Mouse (Mus musculus): ENCODE data around the gene Umad1. TPM values are rescaled to one million over a fixed set of nuclear protein-coding genes. Genes with fewer than 3 reads are reported as not detected.

The Umad1 gene
- polyA plus RNA-seq, 1 experiment from 2014 or later: 55.5 TPM

DNA sequence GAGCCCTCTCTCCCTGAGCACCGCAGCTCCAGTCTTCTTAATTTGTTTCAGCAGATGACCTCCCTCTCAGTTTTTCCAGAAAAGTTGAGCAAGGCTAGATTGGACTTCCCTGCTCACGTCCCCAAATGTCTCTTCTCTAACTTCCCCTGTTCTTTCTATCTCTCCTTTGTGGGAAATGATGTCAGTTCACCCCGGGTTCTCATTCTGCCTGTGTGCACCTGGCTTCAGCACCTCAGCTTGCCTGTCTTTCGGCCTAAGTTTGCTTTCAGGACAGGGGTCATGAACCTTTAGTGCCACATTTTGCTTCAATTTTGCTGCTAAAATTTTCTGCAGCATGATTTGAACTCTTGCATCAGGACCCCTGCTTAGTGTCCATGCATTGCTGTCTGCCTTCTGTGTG, 95.8 kb downstream of the Umad1 start:
- H3K4me1 ChIP-seq (replicated peaks; ENCODE audit: control insufficient read depth, insufficient read depth, low read length): peaks cover 19% of the 10 kb centered on the region
- WGBS: 87% methylated on average over 4 of the region's 4 CpGs
- H3K4me3 ChIP-seq (replicated peaks; ENCODE audit: low read length): no peak overlapping the region
- ATAC-seq (ENCODE audit: low FRiP score): no peak
- no peak overlapping the region for H3K9ac ChIP-seq
- H3K36me3 ChIP-seq (replicated peaks; ENCODE audit: control insufficient read depth, insufficient read depth): no peaks in the 10 kb centered on the region
- H3K4me2 ChIP-seq (replicated peaks): no peak overlapping the region
- H3K27ac ChIP-seq: no peak overlapping the region
- H3K9me3 ChIP-seq (ENCODE audit: control insufficient read depth, low read length): no peaks in the 10 kb centered on the region
- H3K27me3 ChIP-seq (ENCODE audit: control insufficient read depth, insufficient read depth, low read length): no peaks in the 10 kb centered on the region
- DNase-seq (ENCODE audit: low spot score): no peak

DNA sequence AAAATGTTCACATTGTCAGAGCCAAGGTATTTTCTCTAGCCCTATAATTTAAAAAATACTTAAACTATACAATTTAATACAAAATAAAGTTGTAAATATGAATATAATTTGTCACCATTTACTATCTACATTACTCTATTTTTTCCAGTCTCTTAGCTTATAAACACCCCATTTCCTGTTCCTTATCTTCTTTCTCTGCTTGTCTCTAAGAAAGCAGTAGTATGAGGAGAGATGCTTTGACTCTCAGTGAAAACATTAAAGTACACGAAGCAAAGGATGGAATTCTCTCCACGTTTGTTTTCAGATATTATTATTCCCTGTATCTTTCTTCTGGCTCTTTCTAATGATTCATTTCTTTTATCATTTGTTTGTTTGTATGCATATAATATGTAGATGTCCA, 99.1 kb downstream of the Umad1 start:
- peaks cover 7% of the 10 kb centered on the region; the same call in 1 of the 2 replicates for H3K4me1 ChIP-seq (replicated peaks; ENCODE audit: control insufficient read depth, insufficient read depth, low read length)
- DNase-seq (ENCODE audit: low spot score) (no peak), ATAC-seq (ENCODE audit: low FRiP score) (no peak)
- H3K9ac ChIP-seq: no peak overlapping the region
- 78% methylated on average over 2 of the region's 2 CpGs for WGBS
- no peaks in the 10 kb centered on the region for H3K9me3 ChIP-seq (ENCODE audit: control insufficient read depth, low read length)
- H3K36me3 ChIP-seq (replicated peaks; ENCODE audit: control insufficient read depth, insufficient read depth): no peaks in the 10 kb centered on the region
- H3K4me3 ChIP-seq (replicated peaks; ENCODE audit: low read length): no peak overlapping the region
- H3K27ac ChIP-seq: no peak overlapping the region
- H3K4me2 ChIP-seq (replicated peaks): no peak overlapping the region
- no peaks in the 10 kb centered on the region for H3K27me3 ChIP-seq (ENCODE audit: control insufficient read depth, insufficient read depth, low read length)

DNA sequence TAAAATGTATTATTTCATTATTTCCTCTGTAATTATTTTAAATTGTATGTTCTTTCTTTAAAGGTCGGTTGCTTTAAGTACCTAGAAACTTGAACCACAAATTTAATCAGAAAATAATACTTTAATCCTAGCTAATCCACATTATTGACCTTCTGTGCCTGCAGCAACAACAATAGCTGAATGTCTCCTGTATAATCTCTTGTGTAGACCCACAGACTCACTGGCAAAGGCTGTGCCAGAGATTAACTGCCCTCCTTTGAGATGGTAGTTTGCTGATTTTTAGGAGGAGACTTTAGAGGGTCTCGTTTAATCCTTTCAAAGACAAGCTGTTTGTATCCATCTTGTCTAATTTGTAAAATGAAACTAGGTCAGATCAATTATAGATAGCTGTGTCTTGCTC, 99.7 kb downstream of the Umad1 start:
- Histone ChIP-seq H3K4me1 (replicated peaks; ENCODE audit: control insufficient read depth, insufficient read depth, low read length) (peaks cover 2% of the 10 kb centered on the region; the same call in 1 of the 2 replicates), H3K36me3 (replicated peaks; ENCODE audit: control insufficient read depth, insufficient read depth) (no peaks in the 10 kb centered on the region), H3K4me2 (replicated peaks) (no peak overlapping the region), H3K4me3 (replicated peaks; ENCODE audit: low read length) (no peak overlapping the region), H3K27ac (no peak overlapping the region), H3K9ac (no peak overlapping the region), H3K9me3 (ENCODE audit: control insufficient read depth, low read length) (no peaks in the 10 kb centered on the region), H3K27me3 (ENCODE audit: control insufficient read depth, insufficient read depth, low read length) (no peaks in the 10 kb centered on the region)
- WGBS: 73% methylated on average over 2 of the region's 2 CpGs
- ATAC-seq (ENCODE audit: low FRiP score) (no peak), DNase-seq (ENCODE audit: low spot score) (no peak)

DNA sequence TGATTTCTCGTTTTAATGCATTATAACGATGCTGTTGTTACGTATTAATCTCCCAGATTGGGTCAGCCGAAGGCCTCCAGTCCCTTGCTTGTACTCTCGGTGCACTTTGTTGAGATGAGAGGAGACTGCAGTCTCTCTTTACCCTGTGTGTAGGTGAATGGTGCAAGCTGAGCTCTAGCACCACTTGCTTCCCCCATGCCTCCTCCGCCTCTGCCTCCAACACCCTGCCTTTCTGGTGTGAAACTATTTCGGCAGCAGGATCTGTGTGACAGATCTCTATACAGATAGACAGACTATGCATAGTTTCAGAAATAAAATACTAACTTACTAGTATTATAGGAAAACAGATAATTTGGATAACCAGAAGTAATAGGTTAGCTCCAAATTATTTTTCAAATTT, 101.7 kb downstream of the Umad1 start:
- DNase-seq (ENCODE audit: low spot score): no peak
- H3K27me3 ChIP-seq (ENCODE audit: control insufficient read depth, insufficient read depth, low read length): no peaks in the 10 kb centered on the region
- ATAC-seq (ENCODE audit: low FRiP score): no peak
- H3K27ac ChIP-seq: no peak overlapping the region
- WGBS: 86% methylated on average over 7 of the region's 7 CpGs
- H3K4me3 ChIP-seq (replicated peaks; ENCODE audit: low read length): no peak overlapping the region
- H3K9me3 ChIP-seq (ENCODE audit: control insufficient read depth, low read length): no peaks in the 10 kb centered on the region
- no peak overlapping the region for H3K9ac ChIP-seq
- H3K36me3 ChIP-seq (replicated peaks; ENCODE audit: control insufficient read depth, insufficient read depth): no peaks in the 10 kb centered on the region
- H3K4me1 ChIP-seq (replicated peaks; ENCODE audit: control insufficient read depth, insufficient read depth, low read length): no peaks in the 10 kb centered on the region
- no peak overlapping the region for H3K4me2 ChIP-seq (replicated peaks)

DNA sequence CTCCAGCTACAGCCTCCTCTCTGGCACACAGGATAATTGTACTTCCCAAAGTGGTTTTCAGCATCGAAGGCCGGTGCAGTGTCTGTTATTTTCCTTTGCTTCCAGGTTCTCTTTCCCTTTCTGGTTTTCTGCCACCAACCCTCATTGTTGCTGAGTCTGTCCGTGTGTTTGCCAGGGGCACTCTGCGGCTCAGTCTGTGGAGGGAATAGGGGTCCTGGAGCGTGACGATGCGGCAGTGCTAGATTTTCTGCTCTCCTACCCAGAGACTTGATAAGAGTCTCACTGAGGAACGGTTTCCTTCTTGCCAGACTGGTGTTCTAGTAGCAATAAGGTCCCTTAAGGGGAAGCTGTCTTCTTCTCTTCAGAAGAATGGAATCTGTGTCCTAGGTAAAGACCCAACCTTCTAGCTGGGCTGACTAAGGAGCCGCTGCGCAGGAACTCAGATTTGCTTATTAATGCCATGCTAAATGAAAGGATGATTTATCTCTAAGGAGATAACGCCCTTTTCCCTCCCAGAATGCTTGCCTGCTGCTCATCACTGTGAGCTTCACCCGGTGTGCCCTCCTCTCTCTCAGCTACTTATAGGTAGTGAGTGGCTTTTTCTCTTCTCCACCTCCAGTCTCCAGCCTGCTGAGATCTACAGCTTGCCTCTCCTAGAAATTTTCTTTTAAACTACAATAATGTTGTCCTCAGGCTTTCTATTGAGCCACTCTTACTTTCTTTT, 105.1 kb downstream of the Umad1 start:
- Histone ChIP-seq H3K4me1 (replicated peaks; ENCODE audit: control insufficient read depth, insufficient read depth, low read length) (no peaks in the 10 kb centered on the region), H3K9me3 (ENCODE audit: control insufficient read depth, low read length) (no peaks in the 10 kb centered on the region), H3K9ac (no peak overlapping the region), H3K36me3 (replicated peaks; ENCODE audit: control insufficient read depth, insufficient read depth) (no peaks in the 10 kb centered on the region), H3K27me3 (ENCODE audit: control insufficient read depth, insufficient read depth, low read length) (no peaks in the 10 kb centered on the region), H3K27ac (peak overlapping the region; percentile 57), H3K4me3 (replicated peaks; ENCODE audit: low read length) (no peak overlapping the region), H3K4me2 (replicated peaks) (no peak overlapping the region)
- no peak for DNase-seq (ENCODE audit: low spot score)
- ATAC-seq (ENCODE audit: low FRiP score): no peak
- WGBS: 52% methylated on average over 12 of the region's 12 CpGs

DNA sequence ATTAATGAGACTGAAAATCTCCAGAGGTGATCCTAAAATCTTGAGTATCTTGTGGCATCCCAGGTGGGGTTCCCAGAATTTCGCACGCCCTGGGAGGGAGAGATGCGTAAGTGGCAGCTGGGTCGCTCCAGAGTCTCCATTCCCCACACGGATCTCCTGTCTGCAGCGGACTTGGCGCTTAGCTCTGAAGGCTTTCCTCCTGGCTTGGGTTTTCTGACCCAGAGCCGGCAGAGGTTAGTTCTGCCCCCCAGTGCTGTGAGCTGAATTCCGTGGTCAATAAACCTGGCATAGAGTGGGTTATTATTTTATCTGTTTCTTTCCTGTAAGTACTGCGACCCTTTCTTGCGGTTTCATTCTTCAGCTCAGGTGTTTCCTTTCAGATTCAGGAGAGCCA, 105.7 kb downstream of the Umad1 start:
- Histone ChIP-seq H3K4me1 (replicated peaks; ENCODE audit: control insufficient read depth, insufficient read depth, low read length) (no peaks in the 10 kb centered on the region), H3K4me3 (replicated peaks; ENCODE audit: low read length) (no peak overlapping the region), H3K4me2 (replicated peaks) (no peak overlapping the region), H3K9ac (no peak overlapping the region), H3K27ac (no peak overlapping the region; the same call in 1 of the 2 replicates), H3K9me3 (ENCODE audit: control insufficient read depth, low read length) (no peaks in the 10 kb centered on the region), H3K27me3 (ENCODE audit: control insufficient read depth, insufficient read depth, low read length) (no peaks in the 10 kb centered on the region), H3K36me3 (replicated peaks; ENCODE audit: control insufficient read depth, insufficient read depth) (no peaks in the 10 kb centered on the region)
- WGBS: 93% methylated on average over 11 of the region's 11 CpGs
- no peak for DNase-seq (ENCODE audit: low spot score)
- ATAC-seq (ENCODE audit: low FRiP score): no peak

DNA sequence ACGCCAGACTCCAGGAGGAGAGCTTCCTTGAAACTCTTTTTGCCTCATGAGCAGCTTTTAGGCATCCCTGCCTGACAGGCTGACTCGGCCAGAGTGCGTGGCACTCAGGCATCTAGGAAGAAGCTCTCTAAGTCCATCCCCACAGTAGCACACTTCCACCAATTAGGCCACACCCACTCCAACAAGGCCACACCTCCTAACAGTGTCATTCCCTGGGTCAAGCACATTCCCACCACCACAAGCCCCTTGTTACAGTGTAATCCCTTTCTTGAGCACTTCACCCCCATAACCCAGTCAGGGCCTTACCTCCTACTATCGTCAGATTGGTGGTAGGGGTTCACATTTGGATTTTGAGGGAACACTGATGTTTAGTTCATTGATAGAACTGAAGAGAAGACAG, 108.6 kb downstream of the Umad1 start:
- H3K9me3 ChIP-seq (ENCODE audit: control insufficient read depth, low read length): no peaks in the 10 kb centered on the region
- DNase-seq (ENCODE audit: low spot score): no peak
- ATAC-seq (ENCODE audit: low FRiP score): no peak
- H3K4me3 ChIP-seq (replicated peaks; ENCODE audit: low read length): no peak overlapping the region
- H3K36me3 ChIP-seq (replicated peaks; ENCODE audit: control insufficient read depth, insufficient read depth): no peaks in the 10 kb centered on the region
- no peaks in the 10 kb centered on the region for H3K27me3 ChIP-seq (ENCODE audit: control insufficient read depth, insufficient read depth, low read length)
- H3K9ac ChIP-seq: no peak overlapping the region
- H3K27ac ChIP-seq: no peak overlapping the region
- H3K4me2 ChIP-seq (replicated peaks): no peak overlapping the region
- WGBS: 93% methylated on average over 4 of the region's 4 CpGs
- H3K4me1 ChIP-seq (replicated peaks; ENCODE audit: control insufficient read depth, insufficient read depth, low read length): no peaks in the 10 kb centered on the region

DNA sequence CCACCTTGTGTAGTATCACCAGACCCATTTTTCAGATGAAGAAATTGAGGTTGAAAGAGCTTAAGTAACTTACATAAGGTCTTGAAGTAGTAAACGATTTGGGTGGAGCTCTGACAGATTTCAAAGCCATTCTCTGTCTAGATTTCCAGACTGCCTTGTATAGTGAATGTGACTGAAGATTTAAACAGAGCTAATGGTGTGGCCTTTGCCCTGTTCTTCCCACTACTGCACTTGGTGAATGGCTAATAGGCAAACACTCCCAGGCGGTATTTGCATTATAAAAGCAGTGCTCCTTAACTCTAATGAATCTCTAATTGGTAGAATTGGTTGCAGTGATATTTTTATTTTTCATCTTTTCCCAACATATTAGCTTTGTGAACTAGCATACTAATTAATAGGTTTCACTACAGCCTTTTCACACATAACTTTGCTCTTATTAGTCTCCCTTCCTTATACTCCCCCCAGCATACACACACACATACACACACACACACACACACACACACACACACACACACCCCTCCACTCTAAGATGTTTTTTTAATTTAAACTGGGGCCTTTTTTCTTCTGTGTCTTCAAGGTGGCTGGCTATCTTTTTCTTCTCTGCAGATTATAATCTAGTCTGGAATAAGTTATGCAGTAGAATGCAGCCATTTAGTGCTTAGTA, 109.2 kb downstream of the Umad1 start:
- H3K4me2 ChIP-seq (replicated peaks): no peak overlapping the region
- no peak overlapping the region for H3K9ac ChIP-seq
- ATAC-seq (ENCODE audit: low FRiP score): no peak
- 40% methylated on average over 2 of the region's 2 CpGs for WGBS
- no peaks in the 10 kb centered on the region for H3K4me1 ChIP-seq (replicated peaks; ENCODE audit: control insufficient read depth, insufficient read depth, low read length)
- no peaks in the 10 kb centered on the region for H3K9me3 ChIP-seq (ENCODE audit: control insufficient read depth, low read length)
- DNase-seq (ENCODE audit: low spot score): no peak
- H3K27me3 ChIP-seq (ENCODE audit: control insufficient read depth, insufficient read depth, low read length): no peaks in the 10 kb centered on the region
- no peaks in the 10 kb centered on the region for H3K36me3 ChIP-seq (replicated peaks; ENCODE audit: control insufficient read depth, insufficient read depth)
- no peak overlapping the region for H3K4me3 ChIP-seq (replicated peaks; ENCODE audit: low read length)
- H3K27ac ChIP-seq: no peak overlapping the region

DNA sequence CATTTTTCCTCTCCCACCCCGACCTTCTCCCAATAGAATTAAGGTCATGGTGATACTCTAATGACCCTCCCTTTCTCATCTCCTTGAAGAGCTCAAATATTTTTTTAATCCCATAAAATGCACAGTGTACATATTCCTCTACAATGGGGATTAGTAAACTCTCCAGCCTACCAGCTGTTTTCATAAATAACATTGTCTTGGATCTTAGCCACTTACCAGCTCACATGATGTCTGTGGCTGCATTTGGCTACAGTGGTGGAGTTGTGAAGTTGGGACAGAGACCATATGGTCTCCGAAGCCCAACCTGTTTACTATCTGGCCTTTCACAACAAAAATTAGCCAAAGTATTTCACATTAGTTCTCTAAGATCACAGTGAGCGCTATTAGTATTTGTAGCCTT, 111.5 kb downstream of the Umad1 start:
- no peaks in the 10 kb centered on the region for H3K9me3 ChIP-seq (ENCODE audit: control insufficient read depth, low read length)
- H3K27ac ChIP-seq: no peak overlapping the region
- no peak overlapping the region for H3K4me2 ChIP-seq (replicated peaks)
- no peaks in the 10 kb centered on the region for H3K36me3 ChIP-seq (replicated peaks; ENCODE audit: control insufficient read depth, insufficient read depth)
- no peak overlapping the region for H3K4me3 ChIP-seq (replicated peaks; ENCODE audit: low read length)
- H3K27me3 ChIP-seq (ENCODE audit: control insufficient read depth, insufficient read depth, low read length): no peaks in the 10 kb centered on the region
- H3K9ac ChIP-seq: no peak overlapping the region
- H3K4me1 ChIP-seq (replicated peaks; ENCODE audit: control insufficient read depth, insufficient read depth, low read length): no peaks in the 10 kb centered on the region
- DNase-seq (ENCODE audit: low spot score) (no peak), ATAC-seq (ENCODE audit: low FRiP score) (no peak)
- 82% methylated on average over 3 of the region's 3 CpGs for whole genome bisulfite sequencing
